ENCODE assay signal across 27 mouse cellular contexts in genomic region chr8:92670236-92670635, GRCm38 (mm10). TPM values are rescaled to one million over a fixed set of nuclear protein-coding genes. Genes with fewer than 3 reads are reported as not detected.
DNase-seq lines count a peak whose midpoint lies in the region; ATAC-seq and TF ChIP-seq lines count a peak whose summit lies in the region.
"Had no signal": no experiment of that assay in that cellular context is flagged by ENCODE, and none has a peak within 500 bp of the region (broad histone marks: within the 10 kb centered on the region; RNA-seq: fewer than 3 reads in every experiment).

No protein-coding gene starts in this region.

- H3K9ac ChIP-seq in hindbrain, embryonic 13.5 days = 0 out of 2 replicates have a peak overlapping the region, but pooled peaks have one; percentile 9
- H3K9ac ChIP-seq in hindbrain, embryonic 11.5 days (ENCODE audit: low read depth, low read length) = no peak overlapping the region
- no peak overlapping the region for H3K9ac ChIP-seq in forebrain, postnatal 0 days
- no peak overlapping the region for H3K9ac ChIP-seq in midbrain, embryonic 16.5 days (ENCODE audit: low read depth, low read length)

- no peaks in the 10 kb centered on the region for H3K36me3 ChIP-seq in hindbrain, embryonic 13.5 days
- no peaks in the 10 kb centered on the region for H3K36me3 ChIP-seq in hindbrain, embryonic 11.5 days (ENCODE audit: control insufficient read depth, insufficient read depth, low read length)
- no peaks in the 10 kb centered on the region for H3K36me3 ChIP-seq in forebrain, postnatal 0 days (ENCODE audit: insufficient read depth)
- H3K36me3 ChIP-seq in midbrain, embryonic 10.5 days = no peaks in the 10 kb centered on the region
- no peaks in the 10 kb centered on the region for H3K36me3 ChIP-seq in midbrain, embryonic 16.5 days (ENCODE audit: control insufficient read depth, insufficient read depth, low read length)
- H3K36me3 ChIP-seq in thymus, adult 2 months (ENCODE audit: control insufficient read depth, insufficient read depth, low read length) = no peaks in the 10 kb centered on the region
- H3K36me3 ChIP-seq: G1E; heart, embryonic 10.5 days had no signal

- H3K9me3 ChIP-seq in hindbrain, embryonic 13.5 days = no peaks in the 10 kb centered on the region
- H3K9me3 ChIP-seq in hindbrain, embryonic 11.5 days (ENCODE audit: control insufficient read depth, low read length) = no peaks in the 10 kb centered on the region
- no peaks in the 10 kb centered on the region for H3K9me3 ChIP-seq in forebrain, postnatal 0 days (ENCODE audit: low read length)
- no peaks in the 10 kb centered on the region for H3K9me3 ChIP-seq in midbrain, embryonic 10.5 days (replicated peaks)
- no peaks in the 10 kb centered on the region for H3K9me3 ChIP-seq in midbrain, embryonic 16.5 days (replicated peaks; ENCODE audit: control insufficient read depth, low read length, poor library complexity, severe bottlenecking)
- H3K9me3 ChIP-seq: heart, embryonic 10.5 days had no signal

- TF ChIP-seq POLR2A in thymus, adult 2 months (IDR thresholded peaks at IDR 0.05; ENCODE audit: control insufficient read depth, extremely low read depth, insufficient read depth, low read length, poor library complexity) = no peak

- TF ChIP-seq CTCF in forebrain, postnatal 0 days (IDR thresholded peaks at IDR 0.05; ENCODE audit: low read depth) = no peak
- no peak for TF ChIP-seq CTCF in thymus, adult 2 months (IDR thresholded peaks at IDR 0.05; ENCODE audit: borderline replicate concordance, control insufficient read depth, extremely low read depth, insufficient read depth, low read length, poor library complexity)

- H3K4me2 ChIP-seq in hindbrain, embryonic 13.5 days = peak overlapping the region; percentile 22
- H3K4me2 ChIP-seq in hindbrain, embryonic 11.5 days (replicated peaks; ENCODE audit: low read depth, low read length) = no peak overlapping the region; the same call in 1 of the 2 replicates
- peak overlapping the region; percentile 10; the same call in 1 of the 2 replicates for H3K4me2 ChIP-seq in forebrain, postnatal 0 days (ENCODE audit: low read depth)
- peak overlapping the region; percentile 36 for H3K4me2 ChIP-seq in midbrain, embryonic 16.5 days (ENCODE audit: low read length)

- H3K27me3 ChIP-seq in hindbrain, embryonic 13.5 days = peaks cover 77% of the 10 kb centered on the region
- peaks cover 16% of the 10 kb centered on the region for H3K27me3 ChIP-seq in hindbrain, embryonic 11.5 days (ENCODE audit: control insufficient read depth, insufficient read depth, low read length)
- peaks cover 59% of the 10 kb centered on the region for H3K27me3 ChIP-seq in forebrain, postnatal 0 days (ENCODE audit: insufficient read depth, low read length)
- peaks cover 100% of the 10 kb centered on the region for H3K27me3 ChIP-seq in midbrain, embryonic 10.5 days (ENCODE audit: low read depth, poor library complexity, severe bottlenecking)
- peaks cover 14% of the 10 kb centered on the region for H3K27me3 ChIP-seq in midbrain, embryonic 16.5 days (ENCODE audit: control insufficient read depth, insufficient read depth, low read depth, low read length)
- no peaks in the 10 kb centered on the region; the same call in 1 of the 2 replicates for H3K27me3 ChIP-seq in thymus, adult 2 months (ENCODE audit: control insufficient read depth, insufficient read depth, low read length)
- H3K27me3 ChIP-seq: CH12.LX had no signal

- no peak for DNase-seq in hindbrain, embryonic 11.5 days (ENCODE audit: low spot score)
- peak; percentile 37 for DNase-seq in forebrain, postnatal 0 days
- DNase-seq in midbrain, embryonic 10.5 days (ENCODE audit: low spot score) = no peak
- DNase-seq in thymus, adult 2 months = no peak
- no peak for DNase-seq in cerebellum, adult 18-20 months
- DNase-seq: adrenal gland, adult 8-10 months; B cell, adult 2 months; cerebellum, adult 8-10 months; cerebellum, postnatal 36 days; gastrocnemius, postnatal 10 days; heart, postnatal 4 days; kidney, adult 9 months; kidney, postnatal 25 days; lung, postnatal 10 days; thymus, adult 18-20 months; thymus, postnatal 4 days had no signal

- 29% methylated on average over 11 of the region's 11 CpGs for WGBS in hindbrain, embryonic 13.5 days
- WGBS in hindbrain, embryonic 11.5 days = 50% methylated on average over 11 of the region's 11 CpGs
- 23% methylated on average over 11 of the region's 11 CpGs for WGBS in forebrain, postnatal 0 days
- WGBS in midbrain, embryonic 10.5 days = 60% methylated on average over 11 of the region's 11 CpGs
- WGBS in midbrain, embryonic 16.5 days = 12% methylated on average over 11 of the region's 11 CpGs
- WGBS in thymus, adult 2 months = 88% methylated on average over 11 of the region's 11 CpGs

- H3K4me3 ChIP-seq in hindbrain, embryonic 13.5 days = no peak overlapping the region
- no peak overlapping the region for H3K4me3 ChIP-seq in hindbrain, embryonic 11.5 days (ENCODE audit: low read depth, low read length)
- 0 out of 2 replicates have a peak overlapping the region, but pooled peaks have one; percentile 2 for H3K4me3 ChIP-seq in forebrain, postnatal 0 days (ENCODE audit: low read depth, low read length)
- H3K4me3 ChIP-seq in midbrain, embryonic 10.5 days = peak overlapping the region; percentile 28; the same call in 1 of the 2 replicates
- peak overlapping the region; percentile 7; the same call in 1 of the 2 replicates for H3K4me3 ChIP-seq in midbrain, embryonic 16.5 days (ENCODE audit: low read depth, low read length)
- no peak overlapping the region for H3K4me3 ChIP-seq in thymus, adult 2 months (ENCODE audit: control insufficient read depth, insufficient read depth, low read length)
- H3K4me3 ChIP-seq: heart, embryonic 10.5 days; layer of hippocampus, adult 2 months had no signal

- H3K27ac ChIP-seq in hindbrain, embryonic 13.5 days = no peak overlapping the region
- no peak overlapping the region for H3K27ac ChIP-seq in hindbrain, embryonic 11.5 days (ENCODE audit: low read depth, low read length)
- no peak overlapping the region for H3K27ac ChIP-seq in forebrain, postnatal 0 days (ENCODE audit: low read depth, low read length)
- peak overlapping the region; percentile 38 for H3K27ac ChIP-seq in midbrain, embryonic 10.5 days (replicated peaks)
- peak overlapping the region; percentile 39; the same call in 1 of the 2 replicates for H3K27ac ChIP-seq in midbrain, embryonic 16.5 days (ENCODE audit: low read length)
- H3K27ac ChIP-seq in thymus, adult 2 months (ENCODE audit: control insufficient read depth, insufficient read depth, low read length) = no peak overlapping the region
- H3K27ac ChIP-seq: heart, embryonic 10.5 days; layer of hippocampus, adult 2 months had no signal

- peaks cover 37% of the 10 kb centered on the region for H3K4me1 ChIP-seq in hindbrain, embryonic 13.5 days (replicated peaks)
- no peaks in the 10 kb centered on the region for H3K4me1 ChIP-seq in hindbrain, embryonic 11.5 days (replicated peaks; ENCODE audit: control insufficient read depth, insufficient read depth, low read length)
- no peaks in the 10 kb centered on the region for H3K4me1 ChIP-seq in forebrain, postnatal 0 days (ENCODE audit: insufficient read depth)
- peaks cover 70% of the 10 kb centered on the region for H3K4me1 ChIP-seq in midbrain, embryonic 10.5 days
- peaks cover 31% of the 10 kb centered on the region for H3K4me1 ChIP-seq in midbrain, embryonic 16.5 days (ENCODE audit: control insufficient read depth, insufficient read depth, low read length)
- no peaks in the 10 kb centered on the region for H3K4me1 ChIP-seq in thymus, adult 2 months (replicated peaks; ENCODE audit: control insufficient read depth, insufficient read depth, low read length)

- no peak for ATAC-seq in hindbrain, embryonic 13.5 days (ENCODE audit: low FRiP score)
- ATAC-seq in hindbrain, embryonic 11.5 days (ENCODE audit: low FRiP score) = no peak
- ATAC-seq in forebrain, postnatal 0 days = no peak
- no peak for ATAC-seq in midbrain, embryonic 16.5 days
- ATAC-seq: intestine, embryonic 16.5 days had no signal

RNA-seq across cellular contexts. Expression of gene Irx6, which starts 3.9 kb away (rescaled TPM):
- 0.77 and 2.2 TPM in 2 replicates for polyA plus RNA-seq in hindbrain, embryonic 13.5 days (2015; fragmentation: Nextera tagmentation; extraction: Ambion mirVana)
- 0.69 and 0.71 TPM in 2 replicates for polyA plus RNA-seq in hindbrain, embryonic 11.5 days (2014; fragmentation: Nextera tagmentation; extraction: Ambion mirVana)
- total RNA-seq in forebrain, postnatal 0 days (2014; rRNA removed) = 0.46 and 1.4 TPM in 2 replicates
- polyA plus RNA-seq in forebrain, postnatal 0 days (2015; fragmentation: Nextera tagmentation; extraction: Ambion mirVana) = 0.11 and 0.68 TPM in 2 replicates
- polyA plus RNA-seq in midbrain, embryonic 10.5 days (2016; fragmentation: Nextera tagmentation; extraction: Ambion mirVana) = 2.3 and 3.0 TPM in 2 replicates
- polyA plus RNA-seq in midbrain, embryonic 16.5 days (2015; fragmentation: Nextera tagmentation; extraction: Ambion mirVana) = 6.0 and 7.6 TPM in 2 replicates
- polyA plus RNA-seq in thymus, adult 2 months (2012; rRNA removed) = 0.07 TPM in 1 of 2 replicates, not detected in the other
- total RNA-seq: adrenal gland, adult 8-10 months; CH12.LX; granulocyte monocyte progenitor cell, adult 5-6 weeks; heart, postnatal 4 days; liver, adult 2 months; neutrophil, adult 5-6 weeks had no signal
- polyA plus RNA-seq: G1E; intestine, embryonic 16.5 days; liver, adult 2 months; liver, embryonic 16.5 days had no signal

Comparison
In these comparisons a context has a peak if more than half of its experiments do, and no peak if none do; other contexts are left out.
1. H3K27ac ChIP-seq: peak in midbrain, embryonic 10.5 days (single experiment) and midbrain, embryonic 16.5 days (single experiment); none in hindbrain, embryonic 13.5 days (single experiment), hindbrain, embryonic 11.5 days (single experiment), forebrain, postnatal 0 days (single experiment) and thymus, adult 2 months (single experiment).
2. H3K4me3 ChIP-seq: peak in forebrain, postnatal 0 days (single experiment), midbrain, embryonic 10.5 days (single experiment) and midbrain, embryonic 16.5 days (single experiment); none in hindbrain, embryonic 13.5 days (single experiment), hindbrain, embryonic 11.5 days (single experiment) and thymus, adult 2 months (single experiment).